Mouse (Mus musculus): ENCODE data around the gene Nab2. TPM values are rescaled to one million over a fixed set of nuclear protein-coding genes. Genes with fewer than 3 reads are reported as not detected.

The Nab2 gene
- 19.5 and 20.3 TPM in 2 replicates for polyA plus RNA-seq (2015; fragmentation: Nextera tagmentation; extraction: Ambion mirVana)

GRCm38 (mm10) chr10:127668093-127669050 is at the start of gene Nab2:
TSS of gene Nab2 (minus strand) at chr10:127668568.
- ATAC-seq (ENCODE audit: insufficient number of reproducible peaks, insufficient read depth, low FRiP score, low TSS enrichment, low read depth) = peak; percentile 56

GRCm38 (mm10) chr10:127712736-127713135 is 44.4 kb upstream of the Nab2 start:
- peaks cover 16% of the 10 kb centered on the region for H3K4me1 ChIP-seq
- 34% methylated on average over 6 of the region's 6 CpGs for WGBS
- no peak for ATAC-seq (ENCODE audit: insufficient number of reproducible peaks, insufficient read depth, low FRiP score, low TSS enrichment, low read depth)
- H3K9ac ChIP-seq = no peak overlapping the region
- H3K27ac ChIP-seq = 0 out of 2 replicates have a peak overlapping the region, but pooled peaks have one; percentile 12
- no peaks in the 10 kb centered on the region for H3K36me3 ChIP-seq
- no peak overlapping the region for H3K4me2 ChIP-seq
- no peak overlapping the region for H3K4me3 ChIP-seq
- no peaks in the 10 kb centered on the region for H3K27me3 ChIP-seq
- no peaks in the 10 kb centered on the region for H3K9me3 ChIP-seq

More at GRCm38 (mm10) chr10:127668093-127669050, at the start of gene Nab2:
- Histone ChIP-seq H3K4me2 (peak within 1 kb of the TSS; percentile 90), H3K27ac (peak within 1 kb of the TSS; percentile 100), H3K9me3 (no peaks in the 10 kb centered on the region), H3K9ac (peak within 1 kb of the TSS; percentile 94), H3K4me3 (peak within 1 kb of the TSS; percentile 87), H3K36me3 (peaks cover 16% of the 10 kb centered on the region), H3K27me3 (no peaks in the 10 kb centered on the region), H3K4me1 (peaks cover 39% of the 10 kb centered on the region)
- WGBS = 1% methylated on average over 39 of the region's 40 CpGs

- Histone ChIP-seq H3K4me3 (no peak overlapping the region), H3K27me3 (no peaks in the 10 kb centered on the region), H3K36me3 (no peaks in the 10 kb centered on the region), H3K4me1 (peaks cover 16% of the 10 kb centered on the region), H3K9me3 (no peaks in the 10 kb centered on the region), H3K9ac (no peak overlapping the region), H3K27ac (no peak overlapping the region), H3K4me2 (no peak overlapping the region)
- 78% methylated on average over 13 of the region's 13 CpGs for WGBS
- ATAC-seq (ENCODE audit: insufficient number of reproducible peaks, insufficient read depth, low FRiP score, low TSS enrichment, low read depth) = no peak
These were observed 42.0 kb upstream of the Nab2 start for GRCm38 (mm10) chr10:127710331-127710730.

GRCm38 (mm10) chr10:127708850-127709370 is 40.5 kb upstream of the Nab2 start:
- H3K9ac ChIP-seq = no peak overlapping the region
- ATAC-seq (ENCODE audit: insufficient number of reproducible peaks, insufficient read depth, low FRiP score, low TSS enrichment, low read depth) = no peak
- 85% methylated on average over 3 of the region's 3 CpGs for WGBS
- H3K4me1 ChIP-seq = peaks cover 16% of the 10 kb centered on the region
- H3K4me2 ChIP-seq = no peak overlapping the region
- no peaks in the 10 kb centered on the region for H3K27me3 ChIP-seq
- H3K27ac ChIP-seq = no peak overlapping the region
- no peak overlapping the region for H3K4me3 ChIP-seq
- H3K9me3 ChIP-seq = no peaks in the 10 kb centered on the region
- H3K36me3 ChIP-seq = no peaks in the 10 kb centered on the region

- no peak overlapping the region for H3K9ac ChIP-seq
- H3K27me3 ChIP-seq = no peaks in the 10 kb centered on the region
- 90% methylated on average over 7 of the region's 7 CpGs for WGBS
- no peak overlapping the region for H3K4me3 ChIP-seq
- no peaks in the 10 kb centered on the region for H3K9me3 ChIP-seq
- ATAC-seq (ENCODE audit: insufficient number of reproducible peaks, insufficient read depth, low FRiP score, low TSS enrichment, low read depth) = no peak
- peaks cover 10% of the 10 kb centered on the region for H3K4me1 ChIP-seq
- no peak overlapping the region for H3K27ac ChIP-seq
- H3K4me2 ChIP-seq = no peak overlapping the region
- no peaks in the 10 kb centered on the region for H3K36me3 ChIP-seq
These were observed 39.4 kb upstream of the Nab2 start for GRCm38 (mm10) chr10:127707721-127708120.

GRCm38 (mm10) chr10:127705783-127706182 is 37.4 kb upstream of the Nab2 start:
- H3K36me3 ChIP-seq = no peaks in the 10 kb centered on the region
- no peaks in the 10 kb centered on the region for H3K4me1 ChIP-seq
- no peaks in the 10 kb centered on the region for H3K27me3 ChIP-seq
- H3K4me2 ChIP-seq = no peak overlapping the region
- no peaks in the 10 kb centered on the region for H3K9me3 ChIP-seq
- H3K27ac ChIP-seq = no peak overlapping the region
- no peak overlapping the region for H3K9ac ChIP-seq
- WGBS = 87% methylated on average over 4 of the region's 4 CpGs
- ATAC-seq (ENCODE audit: insufficient number of reproducible peaks, insufficient read depth, low FRiP score, low TSS enrichment, low read depth) = no peak
- H3K4me3 ChIP-seq = no peak overlapping the region

- Histone ChIP-seq H3K4me3 (no peak within 1 kb of the TSS), H3K27me3 (no peaks in the 10 kb centered on the region), H3K27ac (no peak within 1 kb of the TSS), H3K9me3 (no peaks in the 10 kb centered on the region), H3K36me3 (peaks cover 7% of the 10 kb centered on the region), H3K4me1 (no peaks in the 10 kb centered on the region), H3K4me2 (no peak within 1 kb of the TSS), H3K9ac (no peak within 1 kb of the TSS)
- ATAC-seq (ENCODE audit: insufficient number of reproducible peaks, insufficient read depth, low FRiP score, low TSS enrichment, low read depth) = no peak
- WGBS = 63% methylated on average over 2 of the region's 2 CpGs
These were observed 36.4 kb upstream of the Nab2 start, which contains the start of gene Myo1a for GRCm38 (mm10) chr10:127704766-127705220. TSS of gene Myo1a (plus strand) at chr10:127705170.

GRCm38 (mm10) chr10:127704293-127704692 is 35.9 kb upstream of the Nab2 start:
- Histone ChIP-seq H3K9ac (no peak overlapping the region), H3K9me3 (no peaks in the 10 kb centered on the region), H3K4me1 (no peaks in the 10 kb centered on the region), H3K36me3 (peaks cover 12% of the 10 kb centered on the region), H3K27ac (no peak overlapping the region), H3K4me3 (no peak overlapping the region), H3K27me3 (no peaks in the 10 kb centered on the region), H3K4me2 (no peak overlapping the region)
- 66% methylated on average over 2 of the region's 2 CpGs for WGBS
- ATAC-seq (ENCODE audit: insufficient number of reproducible peaks, insufficient read depth, low FRiP score, low TSS enrichment, low read depth) = no peak

- Histone ChIP-seq H3K27ac (no peak overlapping the region), H3K4me1 (no peaks in the 10 kb centered on the region), H3K27me3 (no peaks in the 10 kb centered on the region), H3K9me3 (no peaks in the 10 kb centered on the region), H3K36me3 (peaks cover 21% of the 10 kb centered on the region), H3K9ac (no peak overlapping the region), H3K4me2 (no peak overlapping the region), H3K4me3 (no peak overlapping the region)
- WGBS = 38% methylated on average over 4 of the region's 4 CpGs
- ATAC-seq (ENCODE audit: insufficient number of reproducible peaks, insufficient read depth, low FRiP score, low TSS enrichment, low read depth) = no peak
These were observed 34.9 kb upstream of the Nab2 start for GRCm38 (mm10) chr10:127703299-127703698.

GRCm38 (mm10) chr10:127698966-127699365 is 30.6 kb upstream of the Nab2 start:
- H3K4me2 ChIP-seq = no peak overlapping the region
- no peak for ATAC-seq (ENCODE audit: insufficient number of reproducible peaks, insufficient read depth, low FRiP score, low TSS enrichment, low read depth)
- H3K9me3 ChIP-seq = no peaks in the 10 kb centered on the region
- no peaks in the 10 kb centered on the region for H3K4me1 ChIP-seq
- H3K36me3 ChIP-seq = peaks cover 44% of the 10 kb centered on the region
- H3K27ac ChIP-seq = no peak overlapping the region
- H3K27me3 ChIP-seq = no peaks in the 10 kb centered on the region
- WGBS = 87% methylated on average over 7 of the region's 7 CpGs
- H3K9ac ChIP-seq = no peak overlapping the region
- H3K4me3 ChIP-seq = no peak overlapping the region

GRCm38 (mm10) chr10:127695775-127696174 is 27.4 kb upstream of the Nab2 start:
- no peak for ATAC-seq (ENCODE audit: insufficient number of reproducible peaks, insufficient read depth, low FRiP score, low TSS enrichment, low read depth)
- H3K4me1 ChIP-seq = no peaks in the 10 kb centered on the region

GRCm38 (mm10) chr10:127694636-127695035 is 26.3 kb upstream of the Nab2 start:
- Histone ChIP-seq H3K27ac (no peak overlapping the region), H3K9ac (no peak overlapping the region), H3K27me3 (no peaks in the 10 kb centered on the region), H3K4me2 (no peak overlapping the region), H3K9me3 (no peaks in the 10 kb centered on the region), H3K4me3 (no peak overlapping the region), H3K36me3 (peaks cover 65% of the 10 kb centered on the region), H3K4me1 (no peaks in the 10 kb centered on the region)
- 48% methylated on average over 2 of the region's 2 CpGs for WGBS
- no peak for ATAC-seq (ENCODE audit: insufficient number of reproducible peaks, insufficient read depth, low FRiP score, low TSS enrichment, low read depth)

More at GRCm38 (mm10) chr10:127695775-127696174, 27.4 kb upstream of the Nab2 start:
- H3K9me3 ChIP-seq = no peaks in the 10 kb centered on the region
- WGBS = 93% methylated on average over 7 of the region's 7 CpGs
- no peak overlapping the region for H3K9ac ChIP-seq
- H3K27me3 ChIP-seq = no peaks in the 10 kb centered on the region
- H3K36me3 ChIP-seq = peaks cover 65% of the 10 kb centered on the region
- H3K4me3 ChIP-seq = no peak overlapping the region
- H3K4me2 ChIP-seq = no peak overlapping the region
- no peak overlapping the region for H3K27ac ChIP-seq

All from embryonic facial prominence, embryonic 13.5 days (tissue).